26 mouse cellular contexts compared by ENCODE assay signal in genomic region chr7:49805618-49806017, GRCm38 (mm10). TPM values are rescaled to one million over a fixed set of nuclear protein-coding genes. Genes with fewer than 3 reads are reported as not detected.
DNase-seq lines count a peak whose midpoint lies in the region; ATAC-seq lines count a peak whose summit lies in the region.
"Had no signal": no experiment of that assay in that cellular context is flagged by ENCODE, and none has a peak within 500 bp of the region (broad histone marks: within the 10 kb centered on the region; RNA-seq: fewer than 3 reads in every experiment).

No protein-coding gene starts in this region.

- H3K4me1 ChIP-seq in midbrain, embryonic 11.5 days (ENCODE audit: control insufficient read depth, insufficient read depth, low read length): no peaks in the 10 kb centered on the region
- no peaks in the 10 kb centered on the region for H3K4me1 ChIP-seq in midbrain, embryonic 15.5 days
- peaks cover 16% of the 10 kb centered on the region for H3K4me1 ChIP-seq in liver, embryonic 15.5 days (replicated peaks)
- no peaks in the 10 kb centered on the region for H3K4me1 ChIP-seq in forebrain, embryonic 11.5 days (replicated peaks; ENCODE audit: control insufficient read depth, insufficient read depth, low read length)
- H3K4me1 ChIP-seq: forebrain, embryonic 15.5 days; hindbrain, embryonic 10.5 days; intestine, embryonic 15.5 days; limb, embryonic 12.5 days; stomach, embryonic 15.5 days had no signal

- intact Hi-C loops in heart, postnatal 25 days (cut with DNase I): no loop called here

- no peaks in the 10 kb centered on the region for H3K9me3 ChIP-seq in midbrain, embryonic 11.5 days (ENCODE audit: control insufficient read depth, low read length)
- H3K9me3 ChIP-seq in midbrain, embryonic 15.5 days: no peaks in the 10 kb centered on the region
- no peaks in the 10 kb centered on the region for H3K9me3 ChIP-seq in liver, embryonic 15.5 days (replicated peaks)
- H3K9me3 ChIP-seq in forebrain, embryonic 11.5 days (ENCODE audit: control insufficient read depth, low read length): no peaks in the 10 kb centered on the region
- H3K9me3 ChIP-seq: forebrain, embryonic 15.5 days; heart, embryonic 12.5 days; hindbrain, embryonic 10.5 days; intestine, embryonic 15.5 days; limb, embryonic 12.5 days; stomach, embryonic 15.5 days had no signal

- H3K27me3 ChIP-seq in midbrain, embryonic 11.5 days (ENCODE audit: control insufficient read depth, insufficient read depth, low read length): no peaks in the 10 kb centered on the region
- H3K27me3 ChIP-seq in midbrain, embryonic 15.5 days (replicated peaks): no peaks in the 10 kb centered on the region
- no peaks in the 10 kb centered on the region for H3K27me3 ChIP-seq in liver, embryonic 15.5 days
- no peaks in the 10 kb centered on the region for H3K27me3 ChIP-seq in forebrain, embryonic 11.5 days (ENCODE audit: control insufficient read depth, insufficient read depth, low read length)
- H3K27me3 ChIP-seq: forebrain, embryonic 15.5 days; heart, embryonic 12.5 days; intestine, embryonic 15.5 days; limb, embryonic 12.5 days; stomach, embryonic 15.5 days had no signal

- H3K4me3 ChIP-seq in midbrain, embryonic 11.5 days (ENCODE audit: low read depth, low read length): no peak overlapping the region
- no peak overlapping the region for H3K4me3 ChIP-seq in midbrain, embryonic 15.5 days
- H3K4me3 ChIP-seq in liver, embryonic 15.5 days (replicated peaks): no peak overlapping the region
- H3K4me3 ChIP-seq in forebrain, embryonic 11.5 days (ENCODE audit: low read depth, low read length): no peak overlapping the region
- H3K4me3 ChIP-seq: forebrain, embryonic 15.5 days; heart, embryonic 12.5 days; hindbrain, embryonic 10.5 days; intestine, embryonic 15.5 days; left cerebral cortex, adult 2 months; limb, embryonic 12.5 days; stomach, embryonic 15.5 days had no signal

- no peak overlapping the region for H3K27ac ChIP-seq in midbrain, embryonic 11.5 days (ENCODE audit: low read depth, low read length)
- H3K27ac ChIP-seq in midbrain, embryonic 15.5 days: no peak overlapping the region
- H3K27ac ChIP-seq in liver, embryonic 15.5 days (replicated peaks): no peak overlapping the region
- H3K27ac ChIP-seq in forebrain, embryonic 11.5 days (ENCODE audit: low read depth, low read length): no peak overlapping the region
- H3K27ac ChIP-seq: forebrain, embryonic 15.5 days; hindbrain, embryonic 10.5 days; hindbrain, postnatal 0 days; intestine, embryonic 15.5 days; left cerebral cortex, adult 2 months; limb, embryonic 12.5 days; stomach, embryonic 15.5 days had no signal

- ATAC-seq in midbrain, embryonic 11.5 days (ENCODE audit: low FRiP score): no peak
- ATAC-seq in midbrain, embryonic 15.5 days (replicated peaks): no peak
- peak; percentile 28; the same call in 1 of the 2 replicates for ATAC-seq in liver, embryonic 15.5 days (ENCODE audit: insufficient read depth)
- ATAC-seq in forebrain, embryonic 11.5 days (replicated peaks; ENCODE audit: low FRiP score): no peak
- ATAC-seq: forebrain, embryonic 15.5 days; hindbrain, postnatal 0 days; intestine, embryonic 15.5 days; midbrain, embryonic 16.5 days had no signal

- WGBS in midbrain, embryonic 11.5 days: 87% methylated on average over 3 of the region's 3 CpGs
- 84% methylated on average over 3 of the region's 3 CpGs for WGBS in midbrain, embryonic 15.5 days
- WGBS in liver, embryonic 15.5 days (ENCODE audit: insufficient replicate concordance): 17% methylated on average over 3 of the region's 3 CpGs
- WGBS in forebrain, embryonic 11.5 days: 86% methylated on average over 3 of the region's 3 CpGs

- no peak overlapping the region for H3K9ac ChIP-seq in midbrain, embryonic 11.5 days (ENCODE audit: low read length)
- H3K9ac ChIP-seq in midbrain, embryonic 15.5 days: no peak overlapping the region
- H3K9ac ChIP-seq in liver, embryonic 15.5 days: no peak overlapping the region
- H3K9ac ChIP-seq in forebrain, embryonic 11.5 days (ENCODE audit: low read length): no peak overlapping the region
- H3K9ac ChIP-seq: forebrain, embryonic 15.5 days; heart, embryonic 12.5 days; intestine, embryonic 15.5 days; limb, embryonic 12.5 days; stomach, embryonic 15.5 days had no signal

- DNase-seq in heart, adult 11 months: peak; percentile 4
- DNase-seq in heart, postnatal 25 days (ENCODE audit: low spot score): no peak
- DNase-seq in midbrain, embryonic 11.5 days (ENCODE audit: low spot score, missing footprints): peak; percentile 14
- no peak for DNase-seq in lung, postnatal 36 days
- DNase-seq in forebrain, embryonic 11.5 days (ENCODE audit: low spot score): no peak
- DNase-seq: adrenal gland, postnatal 36 days; cerebellum, adult 9-10 months; cerebellum, postnatal 36 days; gastrocnemius, postnatal 25 days; heart, adult 18-20 months; kidney, adult 8-10 months; kidney, postnatal 10 days; layer of hippocampus, adult 9-11 months; lung, postnatal 4 days; right cerebral cortex, postnatal 25 days had no signal

- peaks cover 4% of the 10 kb centered on the region; the same call in 1 of the 2 replicates for H3K36me3 ChIP-seq in midbrain, embryonic 11.5 days (ENCODE audit: control insufficient read depth, insufficient read depth, low read length)
- H3K36me3 ChIP-seq in midbrain, embryonic 15.5 days (replicated peaks): no peaks in the 10 kb centered on the region
- H3K36me3 ChIP-seq in liver, embryonic 15.5 days (replicated peaks): peaks cover 38% of the 10 kb centered on the region
- no peaks in the 10 kb centered on the region; the same call in 1 of the 2 replicates for H3K36me3 ChIP-seq in forebrain, embryonic 11.5 days (ENCODE audit: control insufficient read depth, insufficient read depth, low read length)
- H3K36me3 ChIP-seq: forebrain, embryonic 15.5 days had no signal

- H3K4me2 ChIP-seq in midbrain, embryonic 11.5 days: no peak overlapping the region
- no peak overlapping the region for H3K4me2 ChIP-seq in midbrain, embryonic 15.5 days
- no peak overlapping the region for H3K4me2 ChIP-seq in liver, embryonic 15.5 days
- no peak overlapping the region for H3K4me2 ChIP-seq in forebrain, embryonic 11.5 days (ENCODE audit: low read depth, low read length, severe bottlenecking)
- H3K4me2 ChIP-seq: forebrain, embryonic 15.5 days; heart, embryonic 12.5 days; intestine, embryonic 15.5 days; limb, embryonic 12.5 days; stomach, embryonic 15.5 days had no signal

RNA-seq across cellular contexts. Expression of gene Prmt3, which starts 27.5 kb away (rescaled TPM):
- 10 to 100 TPM in 1 of 2 experiments, 1 to 10 TPM in 1; 9.8 to 12.1 TPM for total RNA-seq in heart, postnatal 25 days (2021)
- polyA plus RNA-seq in midbrain, embryonic 11.5 days (2014; fragmentation: Nextera tagmentation; extraction: Ambion mirVana): 82.0 and 93.2 TPM in 2 replicates
- polyA plus RNA-seq in midbrain, embryonic 15.5 days (2015; fragmentation: Nextera tagmentation; extraction: Ambion mirVana): 46.9 and 48.3 TPM in 2 replicates
- polyA plus RNA-seq in liver, embryonic 15.5 days (2015; fragmentation: Nextera tagmentation; extraction: Ambion mirVana): 19.8 and 20.4 TPM in 2 replicates
- polyA plus RNA-seq in forebrain, embryonic 11.5 days (2014; fragmentation: Nextera tagmentation; extraction: Ambion mirVana): 63.8 and 63.9 TPM in 2 replicates

RNA-seq across cellular contexts. Expression of gene Htatip2, which starts 46.7 kb away (rescaled TPM):
- total RNA-seq in heart, postnatal 25 days (2021): 1 to 10 TPM; 8.6 to 9.1 TPM
- polyA plus RNA-seq in midbrain, embryonic 11.5 days (2014; fragmentation: Nextera tagmentation; extraction: Ambion mirVana): 11.1 and 12.1 TPM in 2 replicates
- polyA plus RNA-seq in midbrain, embryonic 15.5 days (2015; fragmentation: Nextera tagmentation; extraction: Ambion mirVana): 3.0 and 3.5 TPM in 2 replicates
- 30.5 and 33.3 TPM in 2 replicates for polyA plus RNA-seq in liver, embryonic 15.5 days (2015; fragmentation: Nextera tagmentation; extraction: Ambion mirVana)
- polyA plus RNA-seq in forebrain, embryonic 11.5 days (2014; fragmentation: Nextera tagmentation; extraction: Ambion mirVana): 2.5 and 3.0 TPM in 2 replicates

Comparison
In these comparisons a context has a peak if more than half of its experiments do, and no peak if none do; other contexts are left out.
1. DNase-seq: peak in heart, adult 11 months (single experiment) and midbrain, embryonic 11.5 days (single experiment); none in heart, postnatal 25 days (single experiment), lung, postnatal 36 days (single experiment) and forebrain, embryonic 11.5 days (single experiment).